ENCODE assay signal across 10 mouse cellular contexts in the genomic region with DNA sequence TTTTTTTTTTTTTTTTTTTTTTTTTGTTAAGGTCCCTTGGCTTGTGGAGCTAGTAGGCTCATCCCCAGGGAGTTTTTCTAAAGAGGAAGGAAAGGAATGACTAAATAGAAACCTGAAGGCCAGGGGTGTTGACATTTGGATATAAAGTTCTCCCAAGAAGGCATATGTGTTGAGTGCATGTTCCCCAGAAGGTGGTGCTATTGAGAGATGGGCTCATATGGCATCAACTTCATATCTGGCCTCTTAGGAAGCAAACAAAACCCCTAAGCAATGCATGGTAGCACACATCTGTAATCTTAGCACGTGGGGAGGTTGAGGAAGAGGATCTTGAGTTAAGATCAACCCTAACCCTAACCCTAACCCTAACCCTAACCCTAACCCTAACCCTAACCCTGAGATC. TPM values are rescaled to one million over a fixed set of nuclear protein-coding genes. Genes with fewer than 3 reads are reported as not detected.
DNase-seq lines count a peak whose midpoint lies in the region; ATAC-seq and TF ChIP-seq lines count a peak whose summit lies in the region.
"Had no signal": no experiment of that assay in that cellular context is flagged by ENCODE, and none has a peak within 500 bp of the region (broad histone marks: within the 10 kb centered on the region; RNA-seq: fewer than 3 reads in every experiment).

No protein-coding gene starts in this region.

- H3K9me3 ChIP-seq in heart, postnatal 0 days (replicated peaks; ENCODE audit: control insufficient read depth, low read length) = peaks cover 9% of the 10 kb centered on the region; the same call in 1 of the 2 replicates
- no peaks in the 10 kb centered on the region for H3K9me3 ChIP-seq in midbrain, postnatal 0 days (ENCODE audit: low read length)
- H3K9me3 ChIP-seq in midbrain, embryonic 16.5 days (replicated peaks; ENCODE audit: control insufficient read depth, low read length, poor library complexity, severe bottlenecking) = 0 out of 2 replicates have a peak, but pooled peaks cover 4% of the 10 kb centered on the region
- H3K9me3 ChIP-seq: stomach, embryonic 15.5 days had no signal

- no peak for ATAC-seq in heart, postnatal 0 days (ENCODE audit: insufficient read depth, low read depth)
- ATAC-seq in midbrain, postnatal 0 days (ENCODE audit: low FRiP score) = no peak
- no peak for ATAC-seq in midbrain, embryonic 16.5 days
- peak; percentile 84 for ATAC-seq in granulocyte monocyte progenitor cell, adult 5-6 weeks (replicated peaks; ENCODE audit: poor library complexity, severe bottlenecking)

- TF ChIP-seq EP300 in heart, postnatal 0 days (IDR thresholded peaks at IDR 0.05; ENCODE audit: low read depth) = no peak

- WGBS in heart, postnatal 0 days = 50% methylated on average over 1 of the region's 1 CpGs
- 78% methylated on average over 1 of the region's 1 CpGs for WGBS in midbrain, postnatal 0 days
- WGBS in midbrain, embryonic 16.5 days = 80% methylated on average over 1 of the region's 1 CpGs

- H3K9ac ChIP-seq in heart, postnatal 0 days (replicated peaks; ENCODE audit: low read depth, low read length) = no peak overlapping the region
- H3K9ac ChIP-seq in midbrain, postnatal 0 days (replicated peaks; ENCODE audit: low read length, poor library complexity, severe bottlenecking) = no peak overlapping the region
- no peak overlapping the region for H3K9ac ChIP-seq in midbrain, embryonic 16.5 days (ENCODE audit: low read depth, low read length)
- H3K9ac ChIP-seq: stomach, embryonic 15.5 days had no signal

- TF ChIP-seq CTCF in heart, postnatal 0 days (IDR thresholded peaks at IDR 0.05; ENCODE audit: low read depth) = peak; percentile 59
- TF ChIP-seq CTCF in midbrain, postnatal 0 days (IDR thresholded peaks at IDR 0.05) = peak; percentile 52; the same call in 1 of the 2 replicates

- no peaks in the 10 kb centered on the region for H3K4me1 ChIP-seq in heart, postnatal 0 days (ENCODE audit: control insufficient read depth, insufficient read depth)
- H3K4me1 ChIP-seq in midbrain, postnatal 0 days (ENCODE audit: insufficient read depth, low read length) = no peaks in the 10 kb centered on the region
- H3K4me1 ChIP-seq in midbrain, embryonic 16.5 days (ENCODE audit: control insufficient read depth, insufficient read depth, low read length) = no peaks in the 10 kb centered on the region
- H3K4me1 ChIP-seq: stomach, embryonic 15.5 days had no signal

- H3K27ac ChIP-seq in heart, postnatal 0 days (ENCODE audit: low read depth) = no peak overlapping the region
- H3K27ac ChIP-seq in midbrain, postnatal 0 days (ENCODE audit: low read depth, low read length) = no peak overlapping the region
- no peak overlapping the region for H3K27ac ChIP-seq in midbrain, embryonic 16.5 days (ENCODE audit: low read length)
- H3K27ac ChIP-seq: stomach, embryonic 15.5 days had no signal

- no peak overlapping the region for H3K4me3 ChIP-seq in heart, postnatal 0 days (ENCODE audit: low read depth, low read length)
- H3K4me3 ChIP-seq in midbrain, postnatal 0 days (ENCODE audit: low read depth, low read length) = no peak overlapping the region
- no peak overlapping the region for H3K4me3 ChIP-seq in midbrain, embryonic 16.5 days (ENCODE audit: low read depth, low read length)
- H3K4me3 ChIP-seq: stomach, embryonic 15.5 days had no signal

- peak; percentile 62 for DNase-seq in heart, postnatal 0 days (ENCODE audit: low spot score)
- no peak for DNase-seq in heart, adult 9 months (ENCODE audit: low spot score in 2 of 2)
- no peak for DNase-seq in midbrain, postnatal 0 days (ENCODE audit: low spot score)
- DNase-seq in splenic B cell, adult 2 months (ENCODE audit: low read depth, low spot score) = peak; percentile 76
- no peak for DNase-seq in frontal cortex, postnatal 14 days (ENCODE audit: low spot score in 2 of 2)
- no peak for DNase-seq in urinary bladder, adult 2 months (ENCODE audit: low spot score)
- DNase-seq: right cerebral cortex, adult 18-20 months had no signal

- no peaks in the 10 kb centered on the region for H3K36me3 ChIP-seq in heart, postnatal 0 days (replicated peaks; ENCODE audit: control insufficient read depth, insufficient read depth, low read length)
- H3K36me3 ChIP-seq in midbrain, postnatal 0 days (ENCODE audit: insufficient read depth, low read length) = no peaks in the 10 kb centered on the region
- no peaks in the 10 kb centered on the region for H3K36me3 ChIP-seq in midbrain, embryonic 16.5 days (ENCODE audit: control insufficient read depth, insufficient read depth, low read length)
- H3K36me3 ChIP-seq in splenic B cell, adult 2 months (ENCODE audit: control insufficient read depth, insufficient read depth, low read length, poor library complexity, severe bottlenecking) = no peaks in the 10 kb centered on the region
- H3K36me3 ChIP-seq: stomach, embryonic 15.5 days had no signal

- no peaks in the 10 kb centered on the region for H3K27me3 ChIP-seq in heart, postnatal 0 days (ENCODE audit: control insufficient read depth, insufficient read depth, low read length)
- H3K27me3 ChIP-seq in midbrain, postnatal 0 days (ENCODE audit: insufficient read depth, low read length) = no peaks in the 10 kb centered on the region
- H3K27me3 ChIP-seq in midbrain, embryonic 16.5 days (ENCODE audit: control insufficient read depth, insufficient read depth, low read depth, low read length) = no peaks in the 10 kb centered on the region
- H3K27me3 ChIP-seq in splenic B cell, adult 2 months (ENCODE audit: control insufficient read depth, insufficient read depth, low read length, poor library complexity, severe bottlenecking) = no peaks in the 10 kb centered on the region
- H3K27me3 ChIP-seq: stomach, embryonic 15.5 days had no signal

- H3K4me2 ChIP-seq in heart, postnatal 0 days (ENCODE audit: low read depth, low read length) = no peak overlapping the region
- no peak overlapping the region for H3K4me2 ChIP-seq in midbrain, postnatal 0 days (ENCODE audit: low read depth, low read length, poor library complexity, severe bottlenecking)
- H3K4me2 ChIP-seq in midbrain, embryonic 16.5 days (ENCODE audit: low read length) = no peak overlapping the region
- H3K4me2 ChIP-seq: stomach, embryonic 15.5 days had no signal

RNA-seq across cellular contexts. Expression of gene Tecpr1, which starts 8.0 kb away (rescaled TPM):
- total RNA-seq in heart, postnatal 0 days (2014; rRNA removed; ENCODE audit: low replicate concordance) = 19.2 and 28.3 TPM in 2 replicates
- 11.7 and 13.5 TPM in 2 replicates for polyA plus RNA-seq in heart, postnatal 0 days (2015; fragmentation: Nextera tagmentation; extraction: Ambion mirVana)
- 65.4 and 68.4 TPM in 2 replicates for total RNA-seq in midbrain, postnatal 0 days (2014; rRNA removed)
- 36.0 and 37.3 TPM in 2 replicates for polyA plus RNA-seq in midbrain, postnatal 0 days (2015; fragmentation: Nextera tagmentation; extraction: Ambion mirVana)
- polyA plus RNA-seq in midbrain, embryonic 16.5 days (2015; fragmentation: Nextera tagmentation; extraction: Ambion mirVana) = 46.1 and 48.2 TPM in 2 replicates
- total RNA-seq in granulocyte monocyte progenitor cell, adult 5-6 weeks (2014; fragmentation: Nextera tagmentation) = 1.4 and 6.1 TPM in 2 replicates
- 1.1 and 3.3 TPM in 2 replicates for total RNA-seq in granulocyte monocyte progenitor cell, adult 5-6 weeks (2017)
- polyA plus RNA-seq in urinary bladder, adult 2 months (2012; rRNA removed) = 35.0 and 35.3 TPM in 2 replicates

RNA-seq across cellular contexts. Expression of gene Bri3, which starts 12.8 kb away (rescaled TPM):
- 51.3 and 71.0 TPM in 2 replicates for total RNA-seq in heart, postnatal 0 days (2014; rRNA removed; ENCODE audit: low replicate concordance)
- polyA plus RNA-seq in heart, postnatal 0 days (2015; fragmentation: Nextera tagmentation; extraction: Ambion mirVana) = 278 and 304 TPM in 2 replicates
- 11.0 and 19.4 TPM in 2 replicates for total RNA-seq in midbrain, postnatal 0 days (2014; rRNA removed)
- 116 and 124 TPM in 2 replicates for polyA plus RNA-seq in midbrain, postnatal 0 days (2015; fragmentation: Nextera tagmentation; extraction: Ambion mirVana)
- polyA plus RNA-seq in midbrain, embryonic 16.5 days (2015; fragmentation: Nextera tagmentation; extraction: Ambion mirVana) = 97.3 and 98.5 TPM in 2 replicates
- total RNA-seq in granulocyte monocyte progenitor cell, adult 5-6 weeks (2014; fragmentation: Nextera tagmentation) = 29.1 and 56.1 TPM in 2 replicates
- total RNA-seq in granulocyte monocyte progenitor cell, adult 5-6 weeks (2017) = 12.2 and 20.2 TPM in 2 replicates
- 138 and 144 TPM in 2 replicates for polyA plus RNA-seq in urinary bladder, adult 2 months (2012; rRNA removed)

RNA-seq across cellular contexts. Expression of gene Bhlha15, which starts 41.3 kb away (rescaled TPM):
- total RNA-seq in heart, postnatal 0 days (2014; rRNA removed; ENCODE audit: low replicate concordance) = 0.31 and 0.54 TPM in 2 replicates
- polyA plus RNA-seq in heart, postnatal 0 days (2015; fragmentation: Nextera tagmentation; extraction: Ambion mirVana) = 0.04 and 0.08 TPM in 2 replicates
- total RNA-seq in midbrain, postnatal 0 days (2014; rRNA removed) = 0.09 TPM in 1 of 2 replicates, not detected in the other
- polyA plus RNA-seq in midbrain, postnatal 0 days (2015; fragmentation: Nextera tagmentation; extraction: Ambion mirVana) = 0.06 and 0.09 TPM in 2 replicates
- polyA plus RNA-seq in midbrain, embryonic 16.5 days (2015; fragmentation: Nextera tagmentation; extraction: Ambion mirVana) = not detected in 2 replicates
- 3.5 and 4.4 TPM in 2 replicates for total RNA-seq in granulocyte monocyte progenitor cell, adult 5-6 weeks (2014; fragmentation: Nextera tagmentation)
- 1.3 and 1.9 TPM in 2 replicates for total RNA-seq in granulocyte monocyte progenitor cell, adult 5-6 weeks (2017)
- 0.50 TPM in 2 replicates for polyA plus RNA-seq in urinary bladder, adult 2 months (2012; rRNA removed)

Comparison
In these comparisons a context has a peak if more than half of its experiments do, and no peak if none do; other contexts are left out.
1. DNase-seq: peak in heart, postnatal 0 days (single experiment) and splenic B cell, adult 2 months (single experiment); none in heart, adult 9 months (0 of 2), midbrain, postnatal 0 days (single experiment), frontal cortex, postnatal 14 days (0 of 2) and urinary bladder, adult 2 months (single experiment).